Mouse (Mus musculus) bone marrow macrophage, adult 2 months (primary cell): ENCODE data around the gene Abcg8. TPM values are rescaled to one million over a fixed set of nuclear protein-coding genes. Genes with fewer than 3 reads are reported as not detected.

ENCODE experiments used
- H3K27ac ChIP-seq: 2 replicates; pipeline ENCODE4 v1.5.1; 2012; ENCODE audit warnings: low read depth, low read length; ENCODE audit not compliant: insufficient read depth
- H3K4me1 ChIP-seq: 2 replicates; pipeline ENCODE4 v1.6.1; 2012; ENCODE audit warnings: low read length; ENCODE audit not compliant: control insufficient read depth, insufficient read depth
- H3K4me3 ChIP-seq: 2 replicates; pipeline ENCODE4 v1.5.1; 2012; ENCODE audit warnings: mild to moderate bottlenecking, low read length, moderate library complexity; ENCODE audit not compliant: insufficient read depth
- CTCF ChIP-seq: IDR thresholded peaks from 2 replicates; pipeline ENCODE4 v1.5.1; 2012; ENCODE audit warnings: low read depth, mild to moderate bottlenecking, low read length, moderate library complexity
- POLR2A ChIP-seq: IDR thresholded peaks from 2 replicates; pipeline ENCODE4 v1.6.1; 2012; ENCODE audit warnings: mild to moderate bottlenecking, low read depth, low read length, borderline replicate concordance
- polyA plus RNA-seq: library from polyadenylated mRNA; stranded (reverse); fragments of >200 nt; gene quantifications from 2 replicates; pipeline ENCODE4 v1.2.4, GENCODE M21; 2012; ENCODE audit not compliant: missing spikeins, insufficient read depth, insufficient read length

The Abcg8 gene
- polyA plus RNA-seq, 1 experiment: not detected

DNA sequence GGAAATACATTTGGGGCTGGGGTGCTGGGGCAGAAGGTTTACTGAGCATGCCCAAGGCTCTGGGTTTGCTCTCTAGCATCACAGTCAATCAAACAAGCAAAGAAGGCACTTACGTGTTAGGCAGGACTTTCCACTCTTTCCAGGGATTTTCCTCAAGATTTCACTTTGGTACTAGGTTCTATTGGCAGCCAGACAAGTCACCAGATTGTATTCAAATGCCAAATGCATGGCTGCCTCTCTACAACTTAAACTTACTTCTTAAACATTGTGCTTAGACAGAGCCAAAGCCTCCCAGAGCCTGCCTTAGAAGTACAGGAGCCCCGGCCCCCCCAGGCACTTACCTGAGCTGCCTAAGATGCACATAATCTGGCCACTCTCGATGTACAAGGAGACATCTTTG lies 5.6 kb downstream of the Abcg8 start:
- no peak overlapping the region for H3K27ac ChIP-seq
- no peak overlapping the region for H3K4me3 ChIP-seq
- peaks cover 8% of the 10 kb centered on the region for H3K4me1 ChIP-seq
- TF ChIP-seq POLR2A (no peak), CTCF (no peak)

DNA sequence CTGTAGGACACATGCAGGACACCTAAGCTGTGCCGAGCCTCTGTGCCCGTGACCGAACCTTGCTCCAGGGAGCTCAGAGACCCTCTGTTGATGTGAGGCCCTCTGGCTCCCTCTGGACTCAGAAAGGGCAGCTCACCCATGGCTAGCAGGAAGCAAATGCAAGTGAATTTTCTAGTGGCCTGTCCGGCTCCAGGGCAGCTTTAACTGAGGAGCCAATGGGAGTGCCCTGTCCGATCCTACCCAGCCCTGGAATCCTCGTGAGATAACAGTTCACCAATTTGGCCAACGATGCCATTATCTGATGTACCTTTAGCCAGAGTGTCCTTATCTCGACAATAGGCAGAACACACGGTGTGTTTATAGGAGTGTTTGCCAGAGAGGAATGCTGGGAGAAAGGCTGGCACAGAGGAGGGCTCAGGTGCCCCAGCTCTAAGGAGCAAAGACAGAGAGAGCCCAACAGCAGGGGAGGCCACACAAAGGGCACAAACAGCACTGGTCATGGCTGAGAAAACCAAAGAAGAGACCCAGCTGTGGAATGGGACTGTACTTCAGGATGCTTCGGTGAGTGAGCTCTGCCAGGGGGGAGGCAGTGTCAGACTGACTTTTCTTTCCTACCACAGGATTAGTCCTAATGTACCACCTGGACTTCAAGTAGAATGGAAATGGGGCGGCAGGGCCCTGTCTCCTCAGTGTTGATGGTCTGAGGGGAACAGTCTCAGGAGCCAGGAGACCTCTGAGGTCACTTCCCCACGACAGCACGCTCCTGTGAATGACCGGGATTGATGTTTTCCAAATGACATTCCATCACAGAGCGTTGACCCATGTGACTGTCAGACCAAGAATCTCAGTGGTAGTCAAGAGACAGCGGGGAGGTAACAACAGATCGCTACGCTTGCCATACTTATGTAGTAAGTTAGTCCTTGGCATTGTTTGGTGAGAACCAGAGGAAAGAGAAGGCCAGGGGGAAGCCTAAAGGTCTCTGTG lies 6.9 kb downstream of the Abcg8 start, which contains the start of gene Abcg5:
Gene Abcg5 (minus strand): TSS at position 278 of the 984 bp plus-strand sequence.
- H3K27ac ChIP-seq: no peak within 1 kb of the TSS
- peaks cover 8% of the 10 kb centered on the region for H3K4me1 ChIP-seq
- no peak for TF ChIP-seq POLR2A
- TF ChIP-seq CTCF: no peak
- H3K4me3 ChIP-seq: no peak within 1 kb of the TSS

DNA sequence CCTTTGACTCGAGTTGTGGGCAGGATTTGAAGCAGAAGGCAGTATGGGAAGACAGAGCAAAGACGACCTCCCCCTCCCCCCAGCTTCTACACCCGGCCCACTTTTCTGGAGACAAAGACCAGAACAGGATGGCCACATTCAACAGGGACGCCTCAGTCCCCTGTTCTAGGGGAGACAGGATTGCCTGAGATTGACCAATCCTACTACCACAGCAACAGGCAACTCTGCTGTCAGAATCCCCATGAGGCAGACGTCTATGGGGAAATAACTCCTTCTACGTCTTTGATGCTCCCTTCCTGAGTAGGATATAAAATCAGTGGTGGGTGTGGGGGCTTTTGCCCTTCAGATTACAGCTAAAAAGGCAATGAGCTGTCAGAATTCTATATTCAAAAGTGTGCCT lies 8.2 kb downstream of the Abcg8 start:
- H3K27ac ChIP-seq: no peak overlapping the region
- TF ChIP-seq CTCF: no peak
- TF ChIP-seq POLR2A: no peak

DNA sequence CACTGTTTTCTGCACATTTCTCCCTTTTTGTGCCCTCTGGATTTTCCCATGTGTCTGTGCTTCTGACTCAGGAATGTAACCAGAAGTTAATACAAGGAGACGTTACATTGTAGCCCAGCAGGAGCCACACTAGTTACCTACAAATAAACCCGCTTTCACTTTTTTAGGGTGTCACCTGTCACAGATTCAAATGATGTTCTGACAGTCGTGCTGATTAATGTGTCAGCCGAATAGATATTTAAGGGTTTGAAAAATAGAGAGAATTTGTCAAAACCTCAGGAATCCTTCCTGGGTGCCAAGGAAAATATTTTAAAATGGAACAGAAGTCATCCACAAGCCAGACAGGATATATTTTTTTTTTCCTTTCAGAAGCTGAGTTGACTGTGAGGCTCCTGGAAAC lies 9.2 kb downstream of the Abcg8 start:
- Histone ChIP-seq H3K27ac (no peak overlapping the region), H3K4me3 (no peak overlapping the region), H3K4me1 (peaks cover 8% of the 10 kb centered on the region)
- TF ChIP-seq POLR2A: no peak

More for the DNA sequence above, 8.2 kb downstream of the Abcg8 start:
- Histone ChIP-seq H3K4me1 (peaks cover 8% of the 10 kb centered on the region), H3K4me3 (no peak overlapping the region)

DNA sequence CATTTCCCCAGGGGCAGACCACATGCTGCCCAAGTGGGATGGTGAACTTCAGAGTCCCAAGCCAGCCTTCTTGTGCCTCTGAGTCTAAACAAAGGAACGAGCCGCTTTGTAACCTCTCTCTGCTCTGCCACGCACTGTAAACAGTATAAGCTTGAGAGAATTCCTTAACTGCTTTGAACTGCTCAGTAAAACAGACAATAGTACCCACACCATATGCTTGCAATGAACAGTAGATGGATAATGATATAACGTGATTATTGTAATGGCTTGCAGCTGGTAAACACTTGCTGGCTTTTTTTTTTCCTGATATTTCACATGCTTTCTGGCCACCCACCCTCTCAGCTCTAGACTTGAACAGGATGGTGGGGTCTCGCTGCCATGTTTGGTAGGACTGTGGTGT lies 11.9 kb downstream of the Abcg8 start:
- Histone ChIP-seq H3K4me3 (no peak overlapping the region), H3K27ac (no peak overlapping the region), H3K4me1 (peaks cover 8% of the 10 kb centered on the region)
- TF ChIP-seq POLR2A (no peak), CTCF (no peak)

DNA sequence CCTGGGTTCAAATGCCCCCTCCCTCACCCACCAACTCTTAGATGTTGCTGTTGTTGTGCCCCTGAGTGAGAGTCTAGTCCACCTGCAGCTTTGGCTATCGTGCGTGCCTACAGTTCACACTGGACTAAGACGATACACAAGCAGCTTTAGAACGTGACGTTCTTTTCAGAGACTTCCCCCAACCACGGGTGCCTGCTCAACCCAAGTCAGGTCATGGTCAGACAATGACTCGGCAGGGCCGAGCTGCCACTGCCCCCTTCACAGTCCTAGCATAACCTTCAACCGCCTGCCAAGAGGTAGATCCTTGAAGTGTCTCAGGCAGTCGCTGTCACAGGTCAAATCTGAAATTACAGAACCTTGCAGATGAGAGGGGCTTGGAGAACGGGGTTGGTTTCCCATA lies 12.7 kb downstream of the Abcg8 start:
- TF ChIP-seq CTCF: no peak
- no peak for TF ChIP-seq POLR2A

DNA sequence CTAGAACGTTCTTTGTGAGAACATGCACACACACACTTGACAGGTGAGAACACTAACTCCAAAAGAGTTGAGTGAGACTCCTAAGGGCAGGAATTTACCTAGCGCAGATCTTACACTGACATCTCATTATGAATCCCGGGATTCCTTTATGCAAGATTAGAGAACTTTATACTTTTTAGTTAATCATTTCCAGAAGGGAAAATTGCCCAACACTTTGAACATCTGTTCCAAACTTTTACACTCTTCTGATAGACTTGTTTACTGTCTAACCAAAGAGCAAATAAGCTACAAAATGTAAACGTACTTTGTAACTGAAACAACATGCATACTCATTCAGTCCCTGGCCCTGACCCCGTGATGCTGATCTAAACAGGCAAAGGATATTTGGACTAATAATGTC lies 13.2 kb downstream of the Abcg8 start:
- H3K4me1 ChIP-seq: peaks cover 1% of the 10 kb centered on the region; the same call in 1 of the 2 replicates
- H3K27ac ChIP-seq: no peak overlapping the region
- H3K4me3 ChIP-seq: no peak overlapping the region
- TF ChIP-seq CTCF: no peak
- TF ChIP-seq POLR2A: no peak

More for the DNA sequence above, 12.7 kb downstream of the Abcg8 start:
- peaks cover 6% of the 10 kb centered on the region for H3K4me1 ChIP-seq
- H3K27ac ChIP-seq: no peak overlapping the region
- H3K4me3 ChIP-seq: no peak overlapping the region

DNA sequence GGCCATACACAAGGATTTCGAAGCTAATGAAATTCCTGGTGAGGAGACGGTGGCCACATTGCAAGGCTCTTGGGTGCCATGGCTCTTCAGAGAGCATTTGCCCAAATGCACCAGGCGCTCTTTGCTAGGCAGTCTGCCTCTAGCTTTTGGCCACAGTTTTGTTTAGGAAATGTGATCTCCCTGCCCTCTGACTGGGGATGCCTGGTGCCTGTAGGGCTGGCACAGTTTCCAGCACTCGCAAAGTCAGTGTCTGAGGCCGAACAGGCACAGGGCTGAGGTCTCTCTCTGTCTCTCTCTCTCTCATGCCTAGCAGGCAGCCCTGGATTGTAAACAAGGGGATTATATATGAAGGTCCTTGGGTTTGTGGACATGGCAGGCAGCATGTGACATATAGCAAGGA lies 14.0 kb downstream of the Abcg8 start:
- Histone ChIP-seq H3K4me3 (no peak overlapping the region), H3K27ac (no peak overlapping the region), H3K4me1 (no peaks in the 10 kb centered on the region)
- TF ChIP-seq CTCF (no peak), POLR2A (no peak)

DNA sequence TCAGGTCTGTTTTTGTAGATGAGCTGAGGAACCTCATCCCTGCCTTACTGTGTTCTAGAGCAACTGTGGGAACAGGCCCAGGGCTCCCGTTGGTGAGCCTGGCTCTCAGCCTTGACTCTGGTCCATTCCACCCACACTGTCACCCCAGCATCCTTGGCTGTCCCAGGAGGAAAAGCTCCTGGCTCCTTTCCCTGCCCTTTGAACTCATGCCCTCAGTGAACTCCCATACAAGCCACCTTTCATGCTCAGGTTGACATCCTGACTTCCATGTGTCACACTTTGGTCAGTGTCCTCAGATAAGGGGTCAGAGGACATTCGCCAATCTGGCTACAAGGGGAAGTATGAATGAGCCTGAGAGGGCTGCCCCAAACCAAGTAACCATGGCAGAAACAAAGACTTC lies 17.6 kb downstream of the Abcg8 start:
- no peak overlapping the region for H3K27ac ChIP-seq
- H3K4me3 ChIP-seq: no peak overlapping the region
- no peaks in the 10 kb centered on the region for H3K4me1 ChIP-seq
- TF ChIP-seq POLR2A (no peak), CTCF (no peak)

DNA sequence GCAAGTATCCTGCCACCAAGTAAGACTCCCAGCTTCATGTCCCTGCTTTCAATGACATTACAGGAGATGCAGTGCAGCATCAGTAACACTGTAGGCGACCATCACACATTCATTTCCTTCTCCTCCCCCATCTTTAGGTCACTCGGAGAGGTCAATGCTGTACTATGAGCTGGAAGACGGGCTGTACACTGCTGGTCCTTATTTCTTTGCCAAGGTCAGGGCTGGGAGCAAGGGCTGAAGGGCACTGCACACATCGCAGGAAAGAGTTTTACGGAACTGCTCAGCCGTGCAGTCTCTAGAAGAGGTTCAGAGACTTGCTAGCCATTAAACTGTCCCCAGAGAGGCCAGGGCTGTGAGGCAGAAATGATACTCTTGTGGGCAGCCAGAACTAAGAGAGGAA lies 20.4 kb downstream of the Abcg8 start:
- Histone ChIP-seq H3K27ac (no peak overlapping the region), H3K4me3 (no peak overlapping the region), H3K4me1 (peaks cover 7% of the 10 kb centered on the region)
- TF ChIP-seq POLR2A (no peak), CTCF (no peak)

DNA sequence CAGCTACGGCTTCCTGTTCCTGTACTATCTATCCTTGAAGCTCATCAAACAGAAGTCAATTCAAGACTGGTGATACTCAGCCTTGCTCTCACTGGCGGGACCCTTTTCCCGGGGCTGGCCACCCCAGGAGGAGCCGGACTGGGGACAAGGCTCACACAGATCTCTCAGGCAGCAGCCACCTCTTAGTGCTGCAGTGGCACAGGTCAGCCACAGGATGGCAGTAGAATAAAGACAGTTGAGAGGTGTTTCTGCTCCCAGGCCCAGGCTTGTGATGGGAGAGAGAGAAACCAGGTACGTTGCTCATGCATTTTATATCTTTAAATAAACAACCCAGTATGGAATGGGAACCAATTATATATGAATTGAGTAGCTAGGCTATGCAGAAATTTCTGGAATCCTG lies 22.6 kb downstream of the Abcg8 start:
- TF ChIP-seq POLR2A: no peak
- TF ChIP-seq CTCF: peak; percentile 74
- no peak overlapping the region for H3K27ac ChIP-seq
- no peak overlapping the region for H3K4me3 ChIP-seq
- peaks cover 21% of the 10 kb centered on the region for H3K4me1 ChIP-seq
